In genomic region chr4:31697769-31698505, GRCm38 (mm10) we compare ENCODE assay signal across 14 mouse cellular contexts.
DNase-seq lines count a peak whose midpoint lies in the region; ATAC-seq and TF ChIP-seq lines count a peak whose summit lies in the region.
"Had no signal": no experiment of that assay in that cellular context is flagged by ENCODE, and none has a peak within 500 bp of the region (broad histone marks: within the 10 kb centered on the region; RNA-seq: fewer than 3 reads in every experiment).

No protein-coding gene starts in this region.

- no peaks in the 10 kb centered on the region for H3K36me3 ChIP-seq in kidney, embryonic 14.5 days (ENCODE audit: control insufficient read depth, insufficient read depth, low read length)
- H3K36me3 ChIP-seq in stomach, embryonic 14.5 days (ENCODE audit: control insufficient read depth, insufficient read depth, low read length), result no peaks in the 10 kb centered on the region
- no peaks in the 10 kb centered on the region for H3K36me3 ChIP-seq in stomach, postnatal 0 days (ENCODE audit: control insufficient read depth, insufficient read depth, low read length)
- H3K36me3 ChIP-seq in limb, embryonic 10.5 days, result no peaks in the 10 kb centered on the region
- H3K36me3 ChIP-seq: embryonic facial prominence, embryonic 13.5 days; midbrain, embryonic 12.5 days had no signal

- peak overlapping the region; percentile 83; the same call in 1 of the 2 replicates for H3K27ac ChIP-seq in kidney, embryonic 14.5 days (ENCODE audit: low read depth, low read length)
- H3K27ac ChIP-seq in stomach, embryonic 14.5 days (ENCODE audit: low read length), result peak overlapping the region; percentile 66; the same call in 1 of the 2 replicates
- H3K27ac ChIP-seq in stomach, postnatal 0 days (replicated peaks), result no peak overlapping the region
- H3K27ac ChIP-seq in limb, embryonic 10.5 days, result peak overlapping the region; percentile 56
- H3K27ac ChIP-seq: forebrain, embryonic 13.5 days; midbrain, embryonic 12.5 days had no signal

- no peak for TF ChIP-seq CTCF in stomach, postnatal 0 days (IDR thresholded peaks at IDR 0.05; ENCODE audit: low read depth)

- 25% methylated on average over 9 of the region's 9 CpGs for WGBS in kidney, embryonic 14.5 days
- WGBS in stomach, embryonic 14.5 days, result 43% methylated on average over 9 of the region's 9 CpGs
- 49% methylated on average over 9 of the region's 9 CpGs for WGBS in stomach, postnatal 0 days
- WGBS in limb, embryonic 10.5 days, result 42% methylated on average over 9 of the region's 9 CpGs

- H3K4me1 ChIP-seq in kidney, embryonic 14.5 days (ENCODE audit: control insufficient read depth, insufficient read depth, low read length), result no peaks in the 10 kb centered on the region
- H3K4me1 ChIP-seq in stomach, embryonic 14.5 days (ENCODE audit: control insufficient read depth, insufficient read depth, low read length), result no peaks in the 10 kb centered on the region
- H3K4me1 ChIP-seq in stomach, postnatal 0 days (replicated peaks; ENCODE audit: control insufficient read depth, insufficient read depth), result no peaks in the 10 kb centered on the region
- H3K4me1 ChIP-seq in limb, embryonic 10.5 days, result peaks cover 18% of the 10 kb centered on the region
- H3K4me1 ChIP-seq: embryonic facial prominence, embryonic 13.5 days; forebrain, embryonic 13.5 days had no signal

- no peak overlapping the region for H3K4me3 ChIP-seq in kidney, embryonic 14.5 days (ENCODE audit: low read length)
- H3K4me3 ChIP-seq in stomach, embryonic 14.5 days (ENCODE audit: low read depth, low read length), result no peak overlapping the region
- no peak overlapping the region for H3K4me3 ChIP-seq in stomach, postnatal 0 days (ENCODE audit: low read depth, low read length)
- no peak overlapping the region for H3K4me3 ChIP-seq in limb, embryonic 10.5 days
- H3K4me3 ChIP-seq: embryonic facial prominence, embryonic 13.5 days; forebrain, embryonic 13.5 days; midbrain, embryonic 12.5 days had no signal

- no peak overlapping the region for H3K4me2 ChIP-seq in kidney, embryonic 14.5 days (replicated peaks; ENCODE audit: low read depth, low read length)
- no peak overlapping the region for H3K4me2 ChIP-seq in stomach, embryonic 14.5 days (replicated peaks; ENCODE audit: low read depth, low read length)
- no peak overlapping the region for H3K4me2 ChIP-seq in stomach, postnatal 0 days (replicated peaks; ENCODE audit: low read depth)
- H3K4me2 ChIP-seq: embryonic facial prominence, embryonic 13.5 days; forebrain, embryonic 13.5 days; midbrain, embryonic 12.5 days had no signal

- peak; percentile 91 for ATAC-seq in kidney, embryonic 14.5 days (ENCODE audit: low FRiP score, low TSS enrichment)
- ATAC-seq in stomach, embryonic 14.5 days (ENCODE audit: insufficient number of reproducible peaks, insufficient read depth, low FRiP score, low read depth), result no peak; the same call in 1 of the 2 replicates
- ATAC-seq in stomach, postnatal 0 days (ENCODE audit: low FRiP score, low TSS enrichment), result no peak
- ATAC-seq in megakaryocyte progenitor cell, adult 5-6 weeks (replicated peaks; ENCODE audit: poor library complexity), result no peak
- ATAC-seq: forebrain, embryonic 13.5 days had no signal

- no peaks in the 10 kb centered on the region for H3K9me3 ChIP-seq in kidney, embryonic 14.5 days (ENCODE audit: control insufficient read depth, low read length)
- H3K9me3 ChIP-seq in stomach, embryonic 14.5 days (ENCODE audit: control insufficient read depth, low read depth, low read length), result no peaks in the 10 kb centered on the region
- H3K9me3 ChIP-seq in stomach, postnatal 0 days (ENCODE audit: control insufficient read depth, low read length), result no peaks in the 10 kb centered on the region
- no peaks in the 10 kb centered on the region for H3K9me3 ChIP-seq in limb, embryonic 10.5 days (replicated peaks)
- H3K9me3 ChIP-seq: embryonic facial prominence, embryonic 13.5 days; forebrain, embryonic 13.5 days; midbrain, embryonic 12.5 days had no signal

- H3K27me3 ChIP-seq in kidney, embryonic 14.5 days (ENCODE audit: control insufficient read depth, insufficient read depth, low read length), result no peaks in the 10 kb centered on the region
- no peaks in the 10 kb centered on the region for H3K27me3 ChIP-seq in stomach, embryonic 14.5 days (ENCODE audit: control insufficient read depth, insufficient read depth, low read length)
- no peaks in the 10 kb centered on the region for H3K27me3 ChIP-seq in stomach, postnatal 0 days (ENCODE audit: control insufficient read depth, insufficient read depth, low read length)
- H3K27me3 ChIP-seq in limb, embryonic 10.5 days (ENCODE audit: low read depth, poor library complexity, severe bottlenecking), result no peaks in the 10 kb centered on the region
- H3K27me3 ChIP-seq: embryonic facial prominence, embryonic 13.5 days; forebrain, embryonic 13.5 days; midbrain, embryonic 12.5 days had no signal

- TF ChIP-seq EP300 in stomach, postnatal 0 days (optimal IDR thresholded peaks at IDR 0.05), result no peak

- DNase-seq in kidney, postnatal 10 days, result no peak
- no peak for DNase-seq in stomach, postnatal 0 days (ENCODE audit: low spot score)
- DNase-seq in limb, embryonic 10.5 days (ENCODE audit: low spot score), result peak; percentile 47
- DNase-seq in Muller cell, postnatal 12 days (ENCODE audit: inconsistent ontology term), result no peak
- no peak for DNase-seq in layer of hippocampus, adult 11-12 months (ENCODE audit: low spot score)
- DNase-seq: adrenal gland, postnatal 10 days; cerebellum, adult 9-10 months; kidney, adult 11 months had no signal

- no peak overlapping the region for H3K9ac ChIP-seq in kidney, embryonic 14.5 days (ENCODE audit: low read depth, low read length)
- H3K9ac ChIP-seq in stomach, embryonic 14.5 days (replicated peaks; ENCODE audit: low read depth, low read length), result no peak overlapping the region
- no peak overlapping the region for H3K9ac ChIP-seq in stomach, postnatal 0 days (ENCODE audit: low read length)
- H3K9ac ChIP-seq: embryonic facial prominence, embryonic 13.5 days; forebrain, embryonic 13.5 days; midbrain, embryonic 12.5 days had no signal
